Mouse (Mus musculus) large intestine, adult 2 months (tissue): ENCODE results near the gene Zmynd8. TPM values are rescaled to one million over a fixed set of nuclear protein-coding genes. Genes with fewer than 3 reads are reported as not detected.
"Not testable (repeated sequence)": the region's sequence is repeated elsewhere in the genome, so short reads cannot be mapped to it uniquely, and the experiment has no call there.

ENCODE experiments used
- DNase-seq: peaks from one replicate; pipeline ENCODE4 v3.0.0-alpha.2; 2012; ENCODE audit warnings: low read depth, low spot score
- WGBS: fragments of 180-500 bp; shearing (Covaris S2); methylation state at CpG from one replicate; pipeline ENCODE4 v1.1.7; 2018; 5-methylcytosine and 5-hydroxymethylcytosine counted together
- polyA plus RNA-seq: library from polyadenylated mRNA; depleted of rRNA; stranded (reverse); fragments of >200 nt; gene quantifications from 2 replicates; pipeline ENCODE4 v1.2.3, GENCODE M21; 2012

Gene Zmynd8
- polyA plus RNA-seq, 1 experiment, result 13.4 TPM

DNA sequence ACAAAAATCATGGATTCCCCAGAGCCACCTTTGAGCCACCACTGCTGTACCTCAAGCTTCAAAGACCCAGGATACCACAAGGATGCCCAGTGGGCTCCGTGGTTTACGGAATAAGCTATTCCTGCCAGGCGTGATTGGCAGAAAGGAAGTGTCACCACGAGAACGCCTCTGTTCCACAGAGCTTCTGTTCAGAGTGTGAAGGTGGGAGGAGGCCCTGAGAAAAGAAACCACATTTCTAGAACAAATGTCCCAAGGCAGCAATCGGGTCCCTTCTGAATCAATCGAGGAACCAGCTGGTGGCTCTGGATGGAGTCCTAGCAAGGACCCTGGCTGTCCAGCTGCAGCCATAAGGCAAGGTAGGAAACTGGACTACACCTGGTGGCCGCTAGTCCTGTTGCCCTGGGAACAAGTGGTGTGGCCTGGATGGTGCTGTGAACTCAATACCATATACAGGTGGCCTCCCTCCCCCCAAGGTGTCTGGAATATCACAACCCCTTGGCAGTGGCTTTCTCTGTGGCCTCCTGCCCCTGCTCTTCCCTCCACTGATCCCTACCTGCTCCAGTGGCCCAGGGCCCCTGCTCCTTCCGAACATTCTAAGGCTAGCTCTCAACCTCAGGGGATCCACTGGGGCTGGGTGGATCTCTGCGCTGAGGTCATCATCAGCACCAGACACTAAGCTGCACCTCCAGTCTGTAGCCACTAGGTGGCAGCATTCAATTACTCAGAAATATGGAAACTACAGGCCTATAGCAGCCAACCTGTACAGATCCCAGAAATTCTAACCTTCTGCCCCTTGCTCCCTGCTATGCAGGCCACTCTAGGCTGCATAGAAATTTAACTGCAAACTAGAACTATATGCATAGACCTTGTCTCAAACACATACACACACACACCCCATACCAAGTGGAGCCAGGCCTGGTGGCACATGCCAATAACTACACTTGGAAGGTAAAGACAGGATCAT lies 79.5 kb downstream of the Zmynd8 start:
- WGBS, result 67% methylated on average over 10 of the region's 10 CpGs
- DNase-seq, result peak; percentile 63

DNA sequence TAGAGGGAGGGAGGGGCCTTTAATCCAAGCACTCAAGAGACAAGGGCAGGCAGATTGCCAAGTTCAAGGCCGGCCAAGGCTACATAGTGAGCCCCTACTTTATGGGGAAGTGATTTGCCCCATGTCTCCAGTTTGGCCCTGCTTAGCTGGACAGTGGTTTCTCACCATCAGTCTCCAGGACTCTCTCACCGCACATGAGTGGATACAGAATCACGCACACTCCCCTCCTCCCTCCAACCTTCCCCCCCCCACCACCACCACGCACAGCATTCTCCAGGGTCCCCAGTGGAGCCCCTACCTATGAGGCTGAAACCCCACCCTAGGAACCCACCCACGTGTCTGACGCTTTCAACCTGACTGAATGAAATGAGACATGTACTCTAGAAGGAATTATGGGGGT lies 80.2 kb downstream of the Zmynd8 start:
- WGBS, result 86% methylated on average over 6 of the region's 6 CpGs
- DNase-seq, result no peak

DNA sequence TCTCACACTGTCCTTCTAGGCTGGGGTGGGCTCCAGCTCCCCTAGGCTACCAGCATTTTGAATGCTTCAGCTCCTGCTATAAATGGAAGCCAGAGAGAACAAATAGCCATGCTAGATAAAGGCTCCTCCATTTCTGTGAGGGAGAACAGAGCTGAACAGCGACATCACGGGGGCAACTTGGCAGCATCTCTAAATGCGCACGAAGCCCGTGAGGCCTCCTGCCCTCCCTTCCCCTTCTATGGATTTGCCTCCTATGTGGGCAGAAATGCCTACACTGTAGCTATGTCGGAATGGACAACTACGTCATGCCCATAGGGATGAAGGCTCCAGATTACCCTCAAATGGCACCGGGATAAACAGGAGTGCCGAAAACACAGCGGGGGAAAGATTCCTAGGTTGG lies 81.4 kb downstream of the Zmynd8 start:
- WGBS, result 93% methylated on average over 10 of the region's 10 CpGs
- DNase-seq, result no peak

DNA sequence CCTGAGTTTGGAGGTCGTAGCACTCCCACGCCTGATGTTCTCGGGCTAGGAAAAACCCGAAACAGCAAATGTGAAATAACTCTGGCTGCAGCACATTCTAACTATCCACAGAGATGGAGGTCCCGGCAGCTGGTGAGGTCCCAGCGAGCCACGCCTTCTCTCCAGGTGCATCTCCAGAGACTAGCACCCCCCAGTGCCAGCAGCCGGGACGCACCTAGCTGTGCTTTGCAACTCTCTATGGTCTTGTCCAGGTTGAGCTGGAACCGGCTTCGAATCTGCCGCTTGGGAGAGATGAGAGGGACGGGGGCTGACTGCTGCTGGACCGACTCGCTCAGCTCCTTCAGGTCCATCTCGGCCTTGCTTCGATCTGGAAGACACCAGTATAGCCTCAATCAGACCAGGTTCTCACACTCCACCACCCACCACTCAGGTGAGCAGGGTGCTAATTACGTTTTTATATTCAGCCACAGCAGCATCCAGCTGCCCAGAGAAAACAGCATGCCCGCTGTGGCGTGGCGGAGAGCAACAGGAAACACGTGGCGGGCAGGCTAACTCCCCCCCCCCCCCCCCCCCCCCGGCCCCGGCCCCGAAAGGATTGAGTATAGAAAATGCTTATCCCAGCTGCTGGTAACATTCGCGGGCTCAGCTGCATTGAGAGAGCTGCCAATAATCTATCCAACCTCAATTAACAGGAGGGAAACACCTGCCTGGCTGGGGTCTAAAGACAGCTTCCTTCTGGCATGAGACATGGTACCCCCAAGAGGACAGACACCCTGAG lies 83.5 kb downstream of the Zmynd8 start:
- DNase-seq, result no peak
- WGBS, result 85% methylated on average over 28 of the region's 28 CpGs

DNA sequence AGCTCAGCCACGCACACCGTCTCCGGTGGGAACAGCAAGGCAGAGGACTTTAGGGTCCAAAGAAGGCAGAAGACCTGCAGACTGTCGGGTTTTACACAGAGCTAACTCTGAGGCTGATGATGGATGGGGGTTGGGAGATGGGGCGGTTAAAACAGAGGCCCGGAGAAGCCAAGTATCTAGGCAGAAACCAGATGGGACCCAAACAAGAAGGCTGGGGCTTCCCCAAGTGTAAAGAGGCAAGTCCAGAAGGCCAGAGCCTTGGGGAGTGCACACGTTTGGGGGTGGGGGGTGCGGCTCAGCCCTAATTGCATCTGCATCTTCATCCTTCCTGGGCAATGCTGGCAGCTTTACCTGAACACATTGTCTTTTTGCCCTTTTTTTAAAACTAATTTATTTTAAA lies 85.9 kb downstream of the Zmynd8 start:
- no peak for DNase-seq
- 78% methylated on average over 8 of the region's 8 CpGs for WGBS

DNA sequence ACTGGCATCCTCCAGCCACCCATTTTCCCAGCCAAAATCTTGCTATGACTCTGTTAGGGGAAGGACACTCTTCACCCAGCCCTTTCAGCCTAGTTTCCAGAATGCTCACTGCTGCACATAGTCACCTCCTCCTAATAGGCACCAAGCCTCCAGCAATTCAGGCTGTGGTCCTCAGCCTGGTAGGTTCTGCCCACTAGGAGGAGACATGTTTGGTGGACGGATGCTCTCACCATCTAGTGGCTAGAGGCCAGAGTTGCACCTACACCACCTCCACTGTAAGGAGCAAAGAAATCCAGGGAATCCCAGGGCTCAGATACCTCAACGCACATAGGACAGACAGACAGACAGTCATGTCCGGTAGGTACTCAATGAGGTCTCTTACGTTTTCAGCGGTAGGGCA lies 87.3 kb downstream of the Zmynd8 start:
- 63% methylated on average over 5 of the region's 5 CpGs for WGBS
- DNase-seq, result no peak

DNA sequence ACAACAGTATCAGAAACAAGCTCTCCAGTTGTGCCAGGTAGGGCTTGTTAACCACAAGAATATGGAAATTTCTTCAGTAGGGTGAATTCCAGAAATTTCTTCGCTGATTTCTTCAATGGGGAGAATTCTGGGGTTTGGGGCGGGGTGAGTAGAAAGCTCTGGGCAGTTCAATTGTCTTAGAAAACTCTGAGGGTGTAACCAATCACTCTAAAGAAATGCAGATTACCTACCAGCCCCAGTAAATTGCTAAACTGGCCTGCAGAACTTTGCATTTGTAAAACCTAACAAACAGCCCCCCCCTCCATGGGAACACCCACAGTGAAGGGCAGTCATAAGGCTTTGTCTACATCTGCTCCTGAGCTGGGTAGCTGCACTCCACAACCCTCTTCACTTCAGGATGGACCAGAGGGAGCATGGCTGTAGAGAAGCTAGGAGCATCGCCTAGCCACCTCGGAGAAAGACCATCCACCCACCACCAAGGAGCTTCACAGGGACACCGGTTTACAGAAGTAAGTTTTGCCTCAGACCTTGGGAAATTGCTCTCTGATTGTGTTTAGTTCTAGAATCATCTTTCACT lies 88.8 kb downstream of the Zmynd8 start:
- 93% methylated on average over 5 of the region's 5 CpGs for WGBS
- no peak for DNase-seq

DNA sequence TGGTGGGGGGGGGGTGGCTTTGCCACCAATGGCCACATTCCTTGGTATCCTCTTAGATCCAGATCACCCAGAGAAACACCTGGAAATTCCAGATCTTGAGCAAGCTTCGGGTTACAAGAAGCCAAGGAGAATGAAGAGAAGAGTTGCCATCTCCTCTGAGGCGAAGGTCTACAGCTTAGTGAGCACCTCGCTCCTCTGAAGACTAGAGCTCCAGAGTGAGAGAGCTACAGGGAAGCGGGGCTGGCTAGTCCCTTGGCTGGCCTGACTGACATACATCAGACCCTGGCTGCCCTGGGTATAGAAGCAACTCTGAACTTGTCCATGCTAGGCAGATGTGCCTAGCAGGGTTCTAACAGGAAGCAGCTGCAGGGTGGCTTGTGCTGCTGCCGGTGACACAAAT lies 89.7 kb downstream of the Zmynd8 start:
- 96% methylated on average over 5 of the region's 5 CpGs for WGBS
- no peak for DNase-seq

DNA sequence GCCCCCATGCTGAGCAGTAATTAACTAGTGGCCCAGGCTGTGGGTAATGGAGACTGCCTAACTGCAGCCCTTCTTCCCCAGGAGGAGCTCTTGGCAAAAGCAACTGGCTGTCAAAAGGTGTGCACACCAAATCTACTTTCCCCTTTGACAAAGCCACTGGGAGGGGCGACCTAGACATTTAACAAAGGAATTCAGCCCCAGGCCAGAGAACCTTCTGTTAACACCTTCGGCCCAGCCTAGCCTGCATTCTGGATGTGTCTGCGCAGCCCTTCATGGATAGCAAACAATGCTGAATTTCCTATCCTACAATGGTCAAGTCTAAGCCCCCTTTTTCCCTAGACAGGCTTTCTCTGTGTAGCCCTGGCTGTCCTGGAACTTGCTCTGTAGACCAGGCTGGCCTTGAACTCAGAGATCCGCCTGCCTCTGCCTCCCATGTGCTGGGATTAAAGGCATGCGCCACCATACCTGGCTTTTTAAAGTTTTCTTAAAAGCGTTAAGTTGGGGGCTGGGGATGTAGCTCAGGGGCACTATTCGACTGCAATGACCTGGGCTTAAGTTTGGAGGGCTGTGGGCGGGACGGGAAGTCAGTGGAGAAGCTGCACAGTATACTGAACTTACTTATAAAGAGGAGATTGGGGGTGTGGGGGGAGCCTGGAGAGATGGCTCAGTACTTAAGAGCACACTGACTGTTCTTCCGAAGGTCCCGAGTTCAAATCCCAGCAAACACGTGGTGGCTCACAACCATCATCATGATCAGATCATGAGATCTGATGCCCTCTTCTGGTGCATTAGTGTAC lies 90.4 kb downstream of the Zmynd8 start:
- DNase-seq, result no peak
- 95% methylated on average over 12 of the region's 12 CpGs for WGBS

DNA sequence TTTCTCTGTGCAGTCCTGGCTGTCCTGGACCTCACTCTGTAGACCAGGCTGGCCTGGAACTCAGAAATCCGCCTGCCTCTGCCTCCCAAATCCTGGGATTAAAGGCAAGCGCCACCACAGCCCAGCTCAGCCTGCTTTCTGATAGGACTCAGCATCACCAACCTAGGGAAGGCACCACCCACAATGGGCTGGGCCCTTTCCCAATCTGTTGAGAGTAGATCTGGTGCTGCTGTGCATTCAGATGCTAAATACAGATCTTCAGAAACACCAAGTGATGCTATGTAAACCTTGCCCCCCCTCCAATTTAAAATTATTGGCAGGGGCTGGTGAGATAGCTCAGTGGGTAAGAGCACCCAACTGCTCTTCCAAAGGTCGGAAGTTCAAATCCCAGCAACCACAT lies 98.6 kb downstream of the Zmynd8 start:
- over 99% methylated on average over 3 of the region's 3 CpGs for WGBS
- not testable (repeated sequence) for DNase-seq

DNA sequence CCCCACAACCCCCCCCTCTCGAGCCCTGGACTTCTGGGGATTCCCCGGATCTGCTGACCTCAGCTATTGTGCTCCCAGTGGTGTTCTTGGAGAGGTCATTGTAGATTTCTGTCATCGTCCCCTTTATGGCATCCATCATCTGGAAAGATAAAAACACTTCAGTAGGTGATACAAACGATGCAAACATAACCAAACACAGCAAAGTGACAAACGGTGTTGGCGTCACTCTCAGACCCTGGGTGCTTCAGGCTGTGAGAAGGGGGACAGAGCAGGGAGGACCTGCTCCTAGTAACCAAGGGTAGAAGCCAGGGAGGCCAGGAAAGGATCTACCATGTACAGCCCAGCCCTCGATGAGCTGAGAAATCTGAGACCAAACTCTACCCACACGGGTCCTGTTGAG lies 100.9 kb downstream of the Zmynd8 start:
- WGBS, result 72% methylated on average over 8 of the region's 8 CpGs
- no peak for DNase-seq

DNA sequence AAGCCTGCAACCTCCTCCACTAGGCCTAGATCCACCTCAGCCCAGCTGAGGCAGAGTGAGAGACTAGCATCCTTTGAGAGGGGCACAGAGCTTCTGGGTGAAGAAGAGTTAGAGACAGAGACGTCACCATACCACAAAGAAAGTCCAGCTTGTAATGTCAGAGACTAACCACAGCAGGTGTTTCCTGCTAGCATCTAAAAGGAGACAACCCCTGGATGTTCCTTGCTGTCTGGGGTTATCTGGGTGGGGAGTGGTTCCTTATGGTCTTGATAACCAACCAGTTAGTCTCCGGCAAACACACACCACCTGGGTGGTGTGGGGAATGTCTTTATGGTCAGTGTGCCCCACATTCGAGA lies 105.6 kb downstream of the Zmynd8 start:
- whole genome bisulfite sequencing, result 56% methylated on average over 3 of the region's 3 CpGs
- no peak for DNase-seq

DNA sequence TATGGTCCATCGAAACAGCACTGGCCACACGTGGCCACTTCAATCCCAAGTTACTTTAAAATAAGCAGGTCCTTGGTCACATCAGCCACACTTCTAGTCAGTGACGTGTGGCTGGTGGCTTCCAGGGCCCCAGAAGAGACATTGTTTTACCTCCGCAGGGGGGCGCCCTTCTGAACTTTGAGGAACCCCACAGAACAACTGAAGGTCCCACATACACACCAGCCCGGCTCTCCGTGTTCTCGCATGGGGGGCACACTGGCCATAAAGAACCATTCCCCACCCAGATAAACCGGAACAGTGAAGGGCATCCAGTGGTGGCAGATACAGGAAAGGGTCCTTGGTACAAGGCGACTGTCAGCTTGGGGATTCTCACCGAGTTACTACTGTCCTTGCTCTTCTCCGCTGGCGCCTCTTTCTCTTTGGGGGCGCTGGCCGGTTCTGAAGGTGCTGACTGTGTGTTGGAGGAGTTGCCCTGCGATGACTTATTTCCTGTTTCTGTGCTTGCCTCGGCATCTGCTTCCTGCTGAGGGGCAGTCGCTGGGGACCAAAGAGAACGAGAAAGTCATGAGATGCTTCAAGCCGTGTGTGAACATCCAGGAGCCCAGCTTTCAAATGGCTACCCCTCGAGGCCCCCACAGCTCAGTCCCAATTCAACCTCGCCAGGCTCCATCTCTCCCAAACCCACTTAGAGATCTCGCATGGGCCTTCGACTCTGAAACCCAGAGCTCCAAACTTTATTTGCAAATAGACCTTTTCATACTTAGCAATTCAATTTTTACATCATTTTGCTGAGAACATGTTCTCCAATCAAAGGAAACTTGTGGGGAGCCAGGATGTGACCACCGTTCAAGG lies 106.2 kb downstream of the Zmynd8 start:
- 87% methylated on average over 25 of the region's 25 CpGs for WGBS
- no peak for DNase-seq

DNA sequence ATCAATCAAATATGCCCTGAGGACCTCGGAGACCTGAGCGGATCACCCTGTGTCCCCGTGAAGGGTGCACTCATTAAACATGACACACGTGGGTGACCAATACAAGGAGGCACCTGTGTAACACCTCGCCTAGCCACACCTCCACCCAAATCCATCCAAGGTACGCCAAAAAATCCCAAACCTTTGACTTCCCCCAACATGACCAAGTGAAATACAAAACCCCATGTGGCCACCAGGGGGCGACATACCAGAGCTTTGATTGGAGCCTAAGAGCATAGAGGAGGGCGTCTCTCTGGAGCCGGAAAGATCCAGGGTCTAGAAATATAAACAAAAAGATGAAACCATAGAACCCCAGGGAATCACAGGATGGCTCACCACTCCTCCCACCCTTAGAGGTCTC lies 107.2 kb downstream of the Zmynd8 start:
- DNase-seq, result peak; percentile 25

DNA sequence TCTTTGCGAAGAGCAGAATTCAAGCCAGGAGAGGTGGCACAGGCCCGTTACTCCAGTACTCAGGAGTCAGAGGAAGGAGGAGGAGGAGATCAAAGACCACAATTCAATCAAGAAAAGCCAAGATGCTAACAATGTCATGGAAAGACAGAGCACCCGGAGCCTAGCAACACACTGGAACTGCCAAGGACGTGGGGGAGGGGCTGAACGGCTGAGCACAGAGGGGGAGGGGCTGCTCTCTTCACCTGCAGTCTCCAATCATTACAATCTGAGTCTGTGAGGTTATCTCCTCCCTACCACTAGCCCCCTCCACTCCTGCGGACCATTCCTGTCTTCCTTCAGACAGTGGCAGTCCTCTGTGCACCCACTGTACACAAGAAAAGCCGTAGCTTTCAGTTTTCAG lies 107.8 kb downstream of the Zmynd8 start:
- no peak for DNase-seq
- 73% methylated on average over 7 of the region's 7 CpGs for WGBS

More for the DNA sequence above, 107.2 kb downstream of the Zmynd8 start:
- WGBS, result 59% methylated on average over 9 of the region's 9 CpGs

DNA sequence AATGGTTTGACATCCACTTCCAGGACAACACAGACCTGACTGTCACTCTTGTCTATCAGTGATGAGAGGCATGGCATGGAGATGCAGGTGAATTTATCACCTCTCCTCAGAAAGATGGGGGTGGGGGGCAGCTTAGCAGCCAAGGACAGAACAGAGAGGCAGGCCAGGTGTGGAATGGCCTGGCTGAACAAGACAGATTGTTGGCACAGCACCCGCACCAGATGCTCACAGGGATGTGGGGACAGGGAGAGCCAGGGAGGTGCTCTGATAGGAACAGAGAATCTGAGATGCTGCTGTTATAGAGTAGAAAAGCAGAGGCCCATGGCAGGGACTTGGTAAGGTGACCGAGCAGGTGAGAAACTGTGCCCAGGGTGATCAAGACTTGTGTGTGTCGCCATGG lies 109.1 kb downstream of the Zmynd8 start:
- no peak for DNase-seq
- WGBS, result 86% methylated on average over 3 of the region's 3 CpGs

DNA sequence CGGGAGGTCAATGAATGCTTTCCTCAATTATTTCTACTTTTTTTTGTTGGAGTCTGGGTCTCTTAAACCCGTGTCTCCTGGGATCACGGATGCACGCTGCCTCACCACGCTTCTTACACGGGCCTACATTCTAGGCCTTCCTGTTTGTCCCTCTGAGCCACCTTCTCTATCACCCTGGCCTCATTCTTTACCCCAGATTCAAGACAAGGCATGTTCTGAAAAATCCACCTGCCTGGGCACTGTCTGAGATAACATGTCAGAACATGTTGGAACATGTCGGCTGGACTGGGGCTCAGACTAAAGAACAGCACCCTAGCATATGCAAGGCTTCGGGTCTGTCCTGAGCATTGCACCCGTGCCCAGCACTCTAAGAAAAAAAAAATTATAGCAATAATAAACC lies 110.0 kb downstream of the Zmynd8 start:
- DNase-seq, result no peak
- WGBS, result 92% methylated on average over 9 of the region's 9 CpGs

DNA sequence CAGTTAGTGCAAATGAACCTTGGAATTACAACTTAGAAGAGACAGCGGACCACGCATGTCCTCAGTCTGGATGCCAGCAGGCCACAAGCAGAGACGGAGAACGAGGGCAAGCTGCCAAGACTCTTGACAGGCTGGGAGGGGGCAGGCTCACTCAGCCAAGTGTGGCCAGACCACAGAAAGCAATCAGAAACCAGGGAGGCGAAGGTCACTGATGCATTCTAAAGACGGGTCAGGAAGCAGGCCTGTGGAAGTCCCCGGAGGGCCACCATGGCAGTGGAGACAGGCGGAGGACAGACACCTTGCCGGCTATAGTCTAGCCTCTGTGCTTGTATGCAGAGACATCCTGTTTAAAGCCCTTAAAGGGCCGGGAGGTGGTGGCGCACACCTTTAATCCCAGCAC lies 110.8 kb downstream of the Zmynd8 start:
- no peak for DNase-seq
- WGBS, result 52% methylated on average over 11 of the region's 11 CpGs

DNA sequence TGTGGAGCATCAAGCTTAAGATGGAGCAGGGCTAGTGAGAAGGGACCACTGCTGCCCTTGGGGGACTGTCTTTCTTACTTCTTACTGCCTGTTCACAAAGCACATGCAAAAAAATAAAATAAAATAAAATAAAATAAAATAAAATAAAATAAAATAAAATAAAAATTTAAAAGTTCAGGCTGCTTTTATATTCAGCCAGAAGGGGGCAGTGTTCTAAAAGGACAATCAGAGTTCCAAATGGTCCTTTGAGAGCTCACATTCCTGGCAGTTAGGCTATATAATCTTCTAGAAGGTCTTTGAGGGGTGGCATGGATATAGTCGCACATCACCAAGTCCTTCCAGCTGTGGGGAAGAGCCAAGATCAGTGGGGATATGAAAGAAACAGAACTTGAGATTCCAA lies 112.3 kb downstream of the Zmynd8 start:
- WGBS, result 81% methylated on average over 1 of the region's 1 CpGs

More for the DNA sequence above, 112.3 kb downstream of the Zmynd8 start:
- DNase-seq, result no peak
